Comparison of ENCODE assay signal across 10 mouse cellular contexts in genomic region chr16:74464835-74465234, GRCm38 (mm10).
"Had no signal": no experiment of that assay in that cellular context is flagged by ENCODE, and none has a peak within 500 bp of the region (broad histone marks: within the 10 kb centered on the region; RNA-seq: fewer than 3 reads in every experiment).

No protein-coding gene starts in this region.

- H3K4me3 ChIP-seq: left cerebral cortex, adult 2 months; limb, embryonic 10.5 days; liver, embryonic 15.5 days; midbrain, embryonic 13.5 days had no signal

- H3K9me3 ChIP-seq: limb, embryonic 10.5 days; liver, embryonic 15.5 days; midbrain, embryonic 13.5 days had no signal

- ATAC-seq: lung, postnatal 0 days; midbrain, embryonic 13.5 days had no signal

- H3K9ac ChIP-seq: liver, embryonic 15.5 days; midbrain, embryonic 13.5 days had no signal

- H3K4me2 ChIP-seq: liver, embryonic 11.5 days; liver, embryonic 15.5 days; midbrain, embryonic 13.5 days had no signal

- H3K4me1 ChIP-seq: liver, embryonic 15.5 days had no signal

- DNase-seq: lung, adult 2 months; lung, postnatal 36 days; right cerebral cortex, postnatal 25 days; thymus, postnatal 36 days had no signal

- H3K27ac ChIP-seq: left cerebral cortex, adult 2 months; limb, embryonic 10.5 days; liver, embryonic 15.5 days; midbrain, embryonic 13.5 days had no signal

- H3K36me3 ChIP-seq: limb, embryonic 10.5 days; liver, embryonic 15.5 days; midbrain, embryonic 13.5 days had no signal

- H3K27me3 ChIP-seq: liver, embryonic 15.5 days; midbrain, embryonic 13.5 days had no signal
